Mouse (Mus musculus) MEL-GATA-1-ER (cell line): ENCODE measurements around the gene Zmpste24.

ENCODE experiments used
- DNase-seq: peaks from one replicate; pipeline ENCODE4 v3.0.0-alpha.2; 2012; ENCODE audit warnings: low read depth; ENCODE audit errors: extremely low read depth

The Zmpste24 gene

GRCm38 (mm10) chr4:121033006-121033405 lies 65.0 kb downstream of the Zmpste24 start:
- no peak for DNase-seq

- DNase-seq = no peak
Observed at GRCm38 (mm10) chr4:121031440-121031839, 66.6 kb downstream of the Zmpste24 start.

- DNase-seq = no peak
Observed at GRCm38 (mm10) chr4:121029632-121030031, 68.4 kb downstream of the Zmpste24 start.

- DNase-seq = peak; percentile 58
Observed at GRCm38 (mm10) chr4:121028659-121029392, 69.2 kb downstream of the Zmpste24 start.

- no peak for DNase-seq
Observed at GRCm38 (mm10) chr4:121028146-121028545, 69.9 kb downstream of the Zmpste24 start.

GRCm38 (mm10) chr4:121025681-121026080 lies 72.4 kb downstream of the Zmpste24 start:
- no peak for DNase-seq

GRCm38 (mm10) chr4:121023941-121024340 lies 74.1 kb downstream of the Zmpste24 start:
- no peak for DNase-seq

- no peak for DNase-seq
Observed at GRCm38 (mm10) chr4:121023464-121023863, 74.6 kb downstream of the Zmpste24 start.

- DNase-seq = no peak
Observed at GRCm38 (mm10) chr4:121021911-121022310, 76.1 kb downstream of the Zmpste24 start.

GRCm38 (mm10) chr4:121020040-121020790 lies 77.8 kb downstream of the Zmpste24 start:
- no peak for DNase-seq

- DNase-seq = no peak
Observed at GRCm38 (mm10) chr4:121018250-121018649, 79.8 kb downstream of the Zmpste24 start.

- DNase-seq = peak; percentile 80
Observed at GRCm38 (mm10) chr4:121016928-121017657, 80.9 kb downstream of the Zmpste24 start, which contains the start of gene Smap2. Smap2 (minus strand) TSS chr4:121017247.

GRCm38 (mm10) chr4:121016021-121016898 lies 81.8 kb downstream of the Zmpste24 start:
- no peak for DNase-seq

- no peak for DNase-seq
Observed at GRCm38 (mm10) chr4:121015268-121015659, 82.8 kb downstream of the Zmpste24 start.

- DNase-seq = peak; percentile 98
Observed at GRCm38 (mm10) chr4:121014594-121015267, 83.3 kb downstream of the Zmpste24 start.

GRCm38 (mm10) chr4:121010770-121011549 lies 87.1 kb downstream of the Zmpste24 start:
- DNase-seq = no peak
